ENCODE assay signal across 1 mouse cellular context in the genomic region with DNA sequence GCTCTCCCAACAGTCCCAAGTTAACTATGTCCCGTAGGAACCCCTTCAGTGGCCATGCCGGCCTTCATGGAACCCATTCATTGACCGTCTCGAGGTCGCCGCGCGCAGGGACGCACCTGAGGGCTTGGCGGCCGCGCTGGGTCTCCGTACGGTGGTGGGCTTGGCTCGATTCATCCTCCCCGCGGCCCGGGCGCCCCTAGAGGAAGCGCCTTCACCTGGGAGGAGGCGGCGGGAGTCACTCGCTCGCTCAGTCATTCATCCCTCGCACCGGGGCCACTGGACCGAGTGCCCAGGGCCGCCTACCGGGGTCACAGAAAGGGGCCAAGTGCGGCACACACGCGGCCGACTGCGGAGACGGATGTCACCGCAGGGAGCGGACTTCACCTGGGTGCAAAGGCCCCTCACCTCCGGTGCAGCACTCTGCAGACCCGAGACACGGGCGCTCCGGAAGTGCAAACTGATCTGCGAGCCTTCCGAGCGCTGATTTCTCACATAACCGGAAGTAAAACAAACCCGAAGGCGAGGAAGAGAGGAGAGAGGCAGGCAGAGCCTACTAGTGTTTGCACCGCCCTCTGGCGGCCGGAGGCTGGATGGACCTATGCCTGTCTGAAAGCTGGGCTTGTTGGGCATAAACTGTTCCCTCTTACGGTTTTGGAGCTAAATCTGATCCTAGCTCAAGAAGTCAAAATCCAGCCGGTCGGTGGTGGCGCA.
TF ChIP-seq lines count a peak whose summit lies in the region.

A gene (minus strand): TSS at position 459 of the 711 bp plus-strand sequence.

TF ChIP-seq in CH12.LX, 34 proteins besides CTCF, POLR2A, EP300 and RAD21 (continued from another document):
- TF ChIP-seq RCOR1 (conservative IDR thresholded peaks at IDR 0.05; ENCODE audit: low read depth, low read length) (no peak), POLR2AphosphoS2 (IDR thresholded peaks at IDR 0.05; ENCODE audit: low read depth, low read length) (no peak), PAX5 (IDR thresholded peaks at IDR 0.05; ENCODE audit: low read length) (no peak), MAFK (IDR thresholded peaks at IDR 0.05; ENCODE audit: insufficient replicate concordance, low read length) (no peak), E2F4 (IDR thresholded peaks at IDR 0.05; ENCODE audit: insufficient replicate concordance, low read depth, low read length) (no peak), ELF1 (IDR thresholded peaks at IDR 0.05; ENCODE audit: low read depth, low read length) (peak; percentile 89), ZNF384 (IDR thresholded peaks at IDR 0.05; ENCODE audit: low read depth, low read length) (no peak), MAX (IDR thresholded peaks at IDR 0.05; ENCODE audit: low read length) (peak; percentile 65), ZMIZ1 (IDR thresholded peaks at IDR 0.05; ENCODE audit: low read depth, low read length) (0 out of 2 replicates have a peak, but pooled peaks have one; percentile 21), GABPA (IDR thresholded peaks at IDR 0.05; ENCODE audit: insufficient replicate concordance, low read depth, low read length) (peak; percentile 96), MXI1 (IDR thresholded peaks at IDR 0.05; ENCODE audit: low read depth, low read length) (no peak; the same call in 1 of the 2 replicates), TBP (conservative IDR thresholded peaks at IDR 0.05; ENCODE audit: low read depth, low read length) (peak; percentile 80; the same call in 1 of the 2 replicates), ZKSCAN1 (IDR thresholded peaks at IDR 0.05; ENCODE audit: borderline replicate concordance, low read depth, low read length) (no peak), MEF2A (IDR thresholded peaks at IDR 0.05; ENCODE audit: borderline replicate concordance, low read depth, low read length) (peak; percentile 72; the same call in 1 of the 2 replicates), UBTF (IDR thresholded peaks at IDR 0.05; ENCODE audit: low read depth, low read length) (no peak), JUND (conservative IDR thresholded peaks at IDR 0.05; ENCODE audit: low read depth, low read length) (0 out of 2 replicates have a peak, but pooled peaks have one; percentile 23), HCFC1 (IDR thresholded peaks at IDR 0.05; ENCODE audit: low read depth, low read length) (peak; percentile 97), BHLHE40 (IDR thresholded peaks at IDR 0.05; ENCODE audit: low read depth, low read length) (0 out of 2 replicates have a peak, but pooled peaks have one; percentile 29), CHD2 (IDR thresholded peaks at IDR 0.05; ENCODE audit: low read length) (peak; percentile 89), KAT2A (IDR thresholded peaks at IDR 0.05; ENCODE audit: insufficient replicate concordance, low read length) (peak; percentile 94; the same call in 1 of the 2 replicates)
